Mouse (Mus musculus) adrenal gland, adult 2 months (tissue): ENCODE data around the gene Crocc2. TPM values are rescaled to one million over a fixed set of nuclear protein-coding genes. Genes with fewer than 3 reads are reported as not detected.
A peak's percentile ranks its signal among the peaks of the same experiment; 100 is the strongest.
"Not testable (repeated sequence)": the region's sequence is repeated elsewhere in the genome, so short reads cannot be mapped to it uniquely, and the experiment has no call there.

Source experiments
- DNase-seq: peaks from one replicate; pipeline ENCODE4 v3.0.0; 2021
- polyA plus RNA-seq: library from polyadenylated mRNA; depleted of rRNA; stranded (reverse); fragments of >200 nt; gene quantifications from 2 replicates; pipeline ENCODE4 v1.2.3, GENCODE M21; 2012
- total RNA-seq, 2 experiments: library from RNA; stranded (reverse); gene quantifications; 2 replicates each; pipeline ENCODE4 v1.2.3; 2021

Gene Crocc2
- total and polyA plus RNA-seq, 3 experiments, result 0.02 TPM; not detected in 2

GRCm38 (mm10) chr1:93161921-93162320 is 6.6 kb upstream of the Crocc2 start:
- DNase-seq, result no peak

- DNase-seq, result no peak
Measured at GRCm38 (mm10) chr1:93162588-93162987, 5.9 kb upstream of the Crocc2 start.

- no peak for DNase-seq
Measured at GRCm38 (mm10) chr1:93165447-93165846, 3.1 kb upstream of the Crocc2 start.

GRCm38 (mm10) chr1:93166346-93167079 is 2.0 kb upstream of the Crocc2 start:
- DNase-seq, result no peak

GRCm38 (mm10) chr1:93173665-93174064 is 5.1 kb downstream of the Crocc2 start:
- DNase-seq, result peak; percentile 46

- peak; percentile 76 for DNase-seq
Measured at GRCm38 (mm10) chr1:93174399-93174798, 5.9 kb downstream of the Crocc2 start.

- no peak for DNase-seq
Measured at GRCm38 (mm10) chr1:93175849-93176248, 7.3 kb downstream of the Crocc2 start.

GRCm38 (mm10) chr1:93176525-93177332 is 8.2 kb downstream of the Crocc2 start:
- DNase-seq, result peak; percentile 63

GRCm38 (mm10) chr1:93182281-93182680 is 13.8 kb downstream of the Crocc2 start:
- DNase-seq, result no peak

GRCm38 (mm10) chr1:93184071-93184828 is 15.7 kb downstream of the Crocc2 start:
- DNase-seq, result no peak

GRCm38 (mm10) chr1:93190726-93191305 is 22.3 kb downstream of the Crocc2 start:
- DNase-seq, result no peak

- no peak for DNase-seq
Measured at GRCm38 (mm10) chr1:93194961-93195360, 26.4 kb downstream of the Crocc2 start.

GRCm38 (mm10) chr1:93197454-93197853 is 28.9 kb downstream of the Crocc2 start:
- not testable (repeated sequence) for DNase-seq

- DNase-seq, result no peak
Measured at GRCm38 (mm10) chr1:93197916-93198315, 29.4 kb downstream of the Crocc2 start.

GRCm38 (mm10) chr1:93206277-93206970 is 37.9 kb downstream of the Crocc2 start:
- no peak for DNase-seq

- DNase-seq, result peak; percentile 30
Measured at GRCm38 (mm10) chr1:93207536-93208064, 39.1 kb downstream of the Crocc2 start.

GRCm38 (mm10) chr1:93210213-93210641 is 41.7 kb downstream of the Crocc2 start:
- DNase-seq, result peak; percentile 74

- no peak for DNase-seq
Measured at GRCm38 (mm10) chr1:93211019-93211418, 42.5 kb downstream of the Crocc2 start.

- DNase-seq, result peak; percentile 62
Measured at GRCm38 (mm10) chr1:93211549-93212220, 43.2 kb downstream of the Crocc2 start.

- no peak for DNase-seq
Measured at GRCm38 (mm10) chr1:93212441-93212840, 43.9 kb downstream of the Crocc2 start.

- no peak for DNase-seq
Measured at GRCm38 (mm10) chr1:93214612-93215011, 46.1 kb downstream of the Crocc2 start.
